Mouse (Mus musculus) forebrain, embryonic 14.5 days (tissue): ENCODE data around the gene Nup188. TPM values are rescaled to one million over a fixed set of nuclear protein-coding genes. Genes with fewer than 3 reads are reported as not detected.

Source experiments
- ATAC-seq: fragments of 200-750 bp; cut with Nextera tagmentation; 2 replicates; pipeline ENCODE4 v1.8.0; 2017; ENCODE audit warnings: mild to moderate bottlenecking, moderate library complexity
- DNase-seq: peaks from one replicate; pipeline ENCODE4 v3.0.0-alpha.2; 2015; ENCODE audit warnings: low spot score
- H3K27ac ChIP-seq: fragments of 300-500 bp; sonication (generic); 2 replicates; pipeline ENCODE4 v1.5.1; 2014; ENCODE audit warnings: low read depth, mild to moderate bottlenecking, control low read depth, low read length, moderate library complexity
- H3K27me3 ChIP-seq: fragments of 300-500 bp; sonication (generic); replicated peaks from 2 replicates; pipeline ENCODE4 v1.6.1; 2014; ENCODE audit warnings: low read length, control low read depth, mixed read lengths; ENCODE audit not compliant: control insufficient read depth, insufficient read depth
- H3K36me3 ChIP-seq: fragments of 300-500 bp; sonication (generic); 2 replicates; pipeline ENCODE4 v1.6.1; 2014; ENCODE audit warnings: low read length, control low read depth; ENCODE audit not compliant: control insufficient read depth, insufficient read depth
- H3K4me1 ChIP-seq: fragments of 300-500 bp; sonication (generic); 2 replicates; pipeline ENCODE4 v1.6.1; 2014; ENCODE audit warnings: antibody characterized with exemption, low read length, control low read depth; ENCODE audit not compliant: control insufficient read depth, insufficient read depth
- H3K4me2 ChIP-seq: fragments of 300-500 bp; sonication (generic); 2 replicates; pipeline ENCODE4 v1.6.1; 2014; ENCODE audit warnings: mild to moderate bottlenecking, control low read depth, low read length
- H3K4me3 ChIP-seq: fragments of 300-500 bp; sonication (generic); 2 replicates; pipeline ENCODE4 v1.5.1; 2014; ENCODE audit warnings: low read depth, low read length, control low read depth
- H3K9ac ChIP-seq: fragments of 300-500 bp; sonication (generic); 2 replicates; pipeline ENCODE4 v1.6.1; 2014; ENCODE audit warnings: mild to moderate bottlenecking, low read length, control low read depth, moderate library complexity
- H3K9me3 ChIP-seq: fragments of 300-500 bp; sonication (generic); replicated peaks from 2 replicates; pipeline ENCODE4 v1.6.1; 2016; ENCODE audit warnings: low read length, control low read depth, mixed read lengths; ENCODE audit not compliant: control insufficient read depth
- WGBS: fragments of 180-500 bp; shearing (Covaris S2); extraction: QIAGEN DNeasy Blood & Tissue Kit; methylation state at CpG from one replicate; pipeline ENCODE4 v1.1.7; 2014; 5-methylcytosine and 5-hydroxymethylcytosine counted together
- polyA plus RNA-seq: library from polyadenylated mRNA; unstranded; fragments of >200 nt; fragmentation: Nextera tagmentation; extraction: Ambion mirVana; gene quantifications from 2 replicates; pipeline ENCODE4 v1.2.1, GENCODE M21; 2014

The Nup188 gene
- polyA plus RNA-seq, 1 experiment from 2014 or later = 25.6 TPM

GRCm38 (mm10) chr2:30299525-30299924 lies 13.3 kb downstream of the Nup188 start:
- H3K4me1 ChIP-seq = no peaks in the 10 kb centered on the region
- H3K27ac ChIP-seq = no peak overlapping the region
- ATAC-seq (no peak), DNase-seq (no peak)
- no peak overlapping the region for H3K4me3 ChIP-seq
- 75% methylated on average over 3 of the region's 3 CpGs for WGBS
- peaks cover 78% of the 10 kb centered on the region for H3K36me3 ChIP-seq
- no peak overlapping the region for H3K9ac ChIP-seq
- H3K4me2 ChIP-seq = no peak overlapping the region
- no peaks in the 10 kb centered on the region for H3K9me3 ChIP-seq
- H3K27me3 ChIP-seq = no peaks in the 10 kb centered on the region

GRCm38 (mm10) chr2:30299966-30300365 lies 13.8 kb downstream of the Nup188 start:
- 90% methylated on average over 5 of the region's 5 CpGs for WGBS
- Histone ChIP-seq H3K9ac (no peak overlapping the region), H3K9me3 (no peaks in the 10 kb centered on the region), H3K4me2 (no peak overlapping the region), H3K27ac (no peak overlapping the region), H3K4me1 (no peaks in the 10 kb centered on the region), H3K27me3 (no peaks in the 10 kb centered on the region), H3K36me3 (peaks cover 83% of the 10 kb centered on the region), H3K4me3 (no peak overlapping the region)
- ATAC-seq (no peak), DNase-seq (no peak)

GRCm38 (mm10) chr2:30306087-30306486 lies 19.9 kb downstream of the Nup188 start:
- Histone ChIP-seq H3K4me2 (no peak overlapping the region), H3K36me3 (peaks cover 100% of the 10 kb centered on the region), H3K9ac (no peak overlapping the region), H3K27ac (no peak overlapping the region), H3K4me3 (no peak overlapping the region), H3K27me3 (no peaks in the 10 kb centered on the region), H3K4me1 (no peaks in the 10 kb centered on the region), H3K9me3 (no peaks in the 10 kb centered on the region)
- 95% methylated on average over 7 of the region's 7 CpGs for WGBS
- DNase-seq = no peak
- no peak for ATAC-seq

GRCm38 (mm10) chr2:30309351-30309750 lies 23.2 kb downstream of the Nup188 start:
- Histone ChIP-seq H3K27me3 (no peaks in the 10 kb centered on the region), H3K36me3 (peaks cover 99% of the 10 kb centered on the region), H3K4me1 (no peaks in the 10 kb centered on the region), H3K9ac (no peak overlapping the region), H3K4me3 (no peak overlapping the region), H3K27ac (no peak overlapping the region), H3K9me3 (no peaks in the 10 kb centered on the region), H3K4me2 (no peak overlapping the region)
- WGBS = 89% methylated on average over 3 of the region's 3 CpGs
- ATAC-seq = no peak
- no peak for DNase-seq

- Histone ChIP-seq H3K9me3 (no peaks in the 10 kb centered on the region), H3K4me3 (no peak overlapping the region), H3K27ac (no peak overlapping the region), H3K36me3 (peaks cover 99% of the 10 kb centered on the region), H3K27me3 (no peaks in the 10 kb centered on the region), H3K4me2 (no peak overlapping the region), H3K9ac (no peak overlapping the region), H3K4me1 (no peaks in the 10 kb centered on the region)
- no peak for DNase-seq
- no peak for ATAC-seq
- WGBS = 88% methylated on average over 2 of the region's 2 CpGs
These were observed 25.3 kb downstream of the Nup188 start for GRCm38 (mm10) chr2:30311481-30311880.

GRCm38 (mm10) chr2:30316136-30316535 lies 29.9 kb downstream of the Nup188 start:
- Histone ChIP-seq H3K36me3 (peaks cover 88% of the 10 kb centered on the region), H3K9ac (no peak overlapping the region), H3K4me2 (no peak overlapping the region), H3K9me3 (no peaks in the 10 kb centered on the region), H3K4me1 (no peaks in the 10 kb centered on the region), H3K27ac (no peak overlapping the region), H3K27me3 (no peaks in the 10 kb centered on the region), H3K4me3 (no peak overlapping the region)
- DNase-seq (no peak), ATAC-seq (no peak)
- 91% methylated on average over 4 of the region's 4 CpGs for WGBS

- Histone ChIP-seq H3K4me1 (no peaks in the 10 kb centered on the region), H3K4me2 (no peak overlapping the region), H3K4me3 (no peak overlapping the region), H3K36me3 (peaks cover 89% of the 10 kb centered on the region), H3K9ac (no peak overlapping the region), H3K27me3 (no peaks in the 10 kb centered on the region), H3K27ac (no peak overlapping the region), H3K9me3 (no peaks in the 10 kb centered on the region)
- DNase-seq = no peak
- WGBS = 93% methylated on average over 5 of the region's 5 CpGs
- no peak for ATAC-seq
These were observed 30.8 kb downstream of the Nup188 start for GRCm38 (mm10) chr2:30316955-30317354.

- ATAC-seq (no peak), DNase-seq (no peak)
- Histone ChIP-seq H3K9ac (no peak overlapping the region), H3K4me1 (no peaks in the 10 kb centered on the region), H3K4me3 (no peak overlapping the region), H3K27me3 (no peaks in the 10 kb centered on the region), H3K36me3 (peaks cover 89% of the 10 kb centered on the region), H3K4me2 (no peak overlapping the region), H3K9me3 (no peaks in the 10 kb centered on the region), H3K27ac (no peak overlapping the region)
- WGBS = 93% methylated on average over 4 of the region's 4 CpGs
These were observed 33.1 kb downstream of the Nup188 start for GRCm38 (mm10) chr2:30319260-30319659.

- H3K27ac ChIP-seq = no peak overlapping the region
- no peak overlapping the region for H3K4me2 ChIP-seq
- H3K4me1 ChIP-seq = no peaks in the 10 kb centered on the region
- WGBS = 91% methylated on average over 7 of the region's 7 CpGs
- DNase-seq = no peak
- H3K9me3 ChIP-seq = no peaks in the 10 kb centered on the region
- peaks cover 88% of the 10 kb centered on the region for H3K36me3 ChIP-seq
- no peak overlapping the region for H3K9ac ChIP-seq
- no peak for ATAC-seq
- H3K4me3 ChIP-seq = no peak overlapping the region
- no peaks in the 10 kb centered on the region for H3K27me3 ChIP-seq
These were observed 36.9 kb downstream of the Nup188 start for GRCm38 (mm10) chr2:30323111-30323510.
